Mouse (Mus musculus): ENCODE results near the gene Akr1b8. TPM values are rescaled to one million over a fixed set of nuclear protein-coding genes. Genes with fewer than 3 reads are reported as not detected.
"Not testable (repeated sequence)": the region's sequence is repeated elsewhere in the genome, so short reads cannot be mapped to it uniquely, and the experiment has no call there.

The Akr1b8 gene
- polyA plus RNA-seq, 1 experiment from 2014 or later: 5.7 TPM

DNA sequence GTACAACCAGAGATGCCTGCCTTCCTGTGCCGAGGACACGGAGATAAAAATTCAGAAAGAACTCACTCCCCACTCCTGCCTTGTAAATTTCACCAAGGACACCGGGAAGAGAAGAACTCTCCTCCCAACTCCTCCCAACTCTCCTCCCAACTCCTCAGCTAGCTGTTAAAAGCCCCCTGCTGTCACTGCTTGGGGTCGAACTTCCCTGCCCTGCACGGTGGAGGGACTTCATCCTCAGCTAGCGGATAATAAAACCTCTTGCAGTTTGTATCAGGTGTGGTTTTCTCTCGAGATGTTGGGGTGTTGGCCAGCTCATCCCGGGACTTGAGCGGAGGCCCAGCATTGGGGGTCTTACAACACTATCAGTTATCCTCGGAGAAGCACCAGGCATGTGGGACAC lies 2.4 kb upstream of the Akr1b8 start:
- WGBS: 45% methylated on average over 10 of the region's 10 CpGs
- H3K27ac ChIP-seq (replicated peaks); H3K36me3 ChIP-seq; H3K4me3 ChIP-seq (replicated peaks); H3K4me1 ChIP-seq; H3K9ac ChIP-seq (replicated peaks); H3K9me3 ChIP-seq (replicated peaks); H3K4me2 ChIP-seq; H3K27me3 ChIP-seq (replicated peaks); ATAC-seq (ENCODE audit: low FRiP score): not testable (repeated sequence)

DNA sequence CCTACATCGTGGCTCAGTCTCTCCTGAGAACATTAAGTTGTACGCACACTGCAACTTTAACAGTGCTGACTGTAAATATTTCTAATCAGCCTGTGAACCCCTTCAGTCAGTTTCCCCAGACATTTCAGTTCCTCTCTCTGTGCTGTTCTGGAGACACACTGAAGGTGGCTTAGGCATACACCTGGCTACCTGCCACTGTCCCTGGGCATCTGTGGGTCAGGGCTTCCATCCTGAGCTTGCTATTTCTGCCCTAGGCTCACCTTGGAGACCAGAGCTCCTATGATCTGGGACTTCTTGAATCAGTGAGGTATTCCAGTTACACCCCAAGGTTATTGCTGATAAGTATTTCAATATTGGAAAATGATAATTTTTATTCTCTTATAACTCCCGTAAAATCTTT lies 1.5 kb upstream of the Akr1b8 start:
- WGBS: 89% methylated on average over 3 of the region's 3 CpGs
- ATAC-seq (ENCODE audit: low FRiP score): no peak
- no peaks in the 10 kb centered on the region for H3K36me3 ChIP-seq
- no peak overlapping the region for H3K27ac ChIP-seq (replicated peaks)
- H3K27me3 ChIP-seq (replicated peaks): no peaks in the 10 kb centered on the region
- no peaks in the 10 kb centered on the region for H3K9me3 ChIP-seq (replicated peaks)
- H3K9ac ChIP-seq (replicated peaks): no peak overlapping the region
- H3K4me3 ChIP-seq (replicated peaks): no peak overlapping the region
- H3K4me2 ChIP-seq: no peak overlapping the region
- H3K4me1 ChIP-seq: 0 out of 2 replicates have a peak, but pooled peaks cover 7% of the 10 kb centered on the region

DNA sequence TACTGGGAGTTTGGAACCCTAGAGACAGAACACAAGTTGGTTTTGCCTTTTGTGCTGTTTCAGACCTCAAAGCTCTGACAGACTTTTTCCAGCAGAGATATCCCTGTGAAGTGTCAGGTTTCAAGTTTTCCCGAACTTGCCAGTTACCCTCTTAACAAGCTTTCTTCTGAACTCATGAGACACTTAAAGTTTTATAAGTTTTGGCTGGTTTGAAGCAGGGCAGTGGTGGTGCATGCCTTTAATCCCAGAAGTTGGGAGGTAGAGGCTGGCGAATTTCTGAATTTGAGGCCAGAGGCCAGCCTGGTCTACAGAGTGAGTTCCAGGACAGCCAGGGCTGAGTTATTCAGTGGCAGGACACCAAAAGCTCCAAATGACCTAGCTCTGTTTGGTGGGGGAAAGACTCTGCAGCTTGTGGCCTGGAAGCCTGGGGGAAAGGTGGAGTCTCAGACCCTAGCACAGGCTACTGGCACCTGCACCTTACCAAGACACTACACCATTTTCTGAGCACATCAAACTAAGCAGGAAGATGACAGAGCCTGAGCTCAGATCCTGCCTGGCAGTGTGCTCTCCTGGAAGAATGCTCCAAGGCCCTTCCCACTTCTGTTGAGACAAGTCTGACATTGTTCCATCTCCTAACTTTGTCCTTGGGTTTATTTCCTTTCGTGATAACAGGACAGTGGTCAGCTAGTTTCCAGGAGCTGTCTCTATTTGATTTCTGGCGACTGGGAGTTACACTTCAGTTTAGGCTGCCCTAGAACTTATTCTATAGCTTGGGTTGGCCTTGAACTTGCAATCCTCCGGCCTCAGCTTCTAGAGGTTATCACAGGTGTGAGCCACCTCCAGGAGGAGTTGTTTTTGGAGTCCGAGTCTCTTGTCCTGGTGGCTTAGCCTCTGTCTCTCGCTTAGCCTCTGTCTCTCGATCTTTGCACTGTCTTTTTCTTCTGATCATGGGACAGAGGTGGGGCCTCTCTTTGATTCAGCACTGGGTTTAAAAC lies 732 bp downstream of the Akr1b8 start:
- H3K27ac ChIP-seq (replicated peaks): no peak overlapping the region
- H3K4me3 ChIP-seq (replicated peaks): no peak overlapping the region
- 81% methylated on average over 8 of the region's 8 CpGs for WGBS
- H3K27me3 ChIP-seq (replicated peaks): no peaks in the 10 kb centered on the region
- no peak overlapping the region for H3K9ac ChIP-seq (replicated peaks)
- peak overlapping the region; percentile 48 for H3K4me2 ChIP-seq
- H3K36me3 ChIP-seq: no peaks in the 10 kb centered on the region
- no peak for ATAC-seq (ENCODE audit: low FRiP score)
- H3K4me1 ChIP-seq: 0 out of 2 replicates have a peak, but pooled peaks cover 7% of the 10 kb centered on the region
- H3K9me3 ChIP-seq (replicated peaks): no peaks in the 10 kb centered on the region

DNA sequence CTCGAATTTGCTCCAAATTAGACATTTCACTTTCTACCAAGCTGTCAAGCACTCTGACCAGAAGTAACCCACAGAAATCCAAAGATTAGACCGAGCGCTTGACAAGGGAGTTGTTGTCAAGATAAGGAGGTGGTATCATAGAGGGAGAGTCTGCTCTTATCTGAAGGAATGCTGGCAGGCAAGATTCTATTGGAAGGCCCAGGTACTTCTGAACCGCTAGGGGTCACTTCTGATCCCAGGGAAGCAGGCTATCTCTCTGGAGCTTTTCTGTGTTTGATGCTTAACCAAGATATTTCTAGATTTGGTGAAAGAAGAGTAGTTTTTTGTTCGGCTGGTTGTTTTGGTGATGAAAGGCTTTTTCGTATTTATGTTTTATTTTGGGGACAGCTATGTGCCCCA lies 1.4 kb downstream of the Akr1b8 start:
- WGBS: 83% methylated on average over 6 of the region's 6 CpGs
- no peaks in the 10 kb centered on the region for H3K9me3 ChIP-seq (replicated peaks)
- no peaks in the 10 kb centered on the region for H3K36me3 ChIP-seq
- H3K27me3 ChIP-seq (replicated peaks): no peaks in the 10 kb centered on the region
- no peak for ATAC-seq (ENCODE audit: low FRiP score)
- H3K27ac ChIP-seq (replicated peaks): no peak overlapping the region
- H3K9ac ChIP-seq (replicated peaks): no peak overlapping the region
- no peak overlapping the region for H3K4me3 ChIP-seq (replicated peaks)
- 0 out of 2 replicates have a peak, but pooled peaks cover 7% of the 10 kb centered on the region for H3K4me1 ChIP-seq
- no peak overlapping the region for H3K4me2 ChIP-seq

DNA sequence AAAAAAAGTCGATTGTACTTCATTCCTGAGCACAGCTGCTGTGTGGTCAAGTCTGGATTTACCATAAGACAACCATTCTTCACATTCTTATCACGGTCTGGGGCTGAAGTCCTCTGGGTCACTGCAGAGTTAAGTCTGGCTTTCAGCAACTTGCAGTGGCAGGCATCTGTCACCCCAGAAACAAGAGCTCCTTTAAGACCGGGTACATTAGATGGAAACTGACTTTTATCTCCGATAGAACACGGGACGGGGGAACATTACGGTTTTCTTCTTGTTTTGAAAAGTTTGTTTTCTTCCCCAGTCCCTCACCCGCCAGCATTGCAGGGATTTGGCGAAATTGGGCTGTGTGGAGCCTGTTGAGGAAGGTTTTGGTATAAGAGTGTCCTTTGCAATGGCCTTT lies 1.9 kb downstream of the Akr1b8 start:
- Histone ChIP-seq H3K9me3 (replicated peaks) (no peaks in the 10 kb centered on the region), H3K4me1 (0 out of 2 replicates have a peak, but pooled peaks cover 7% of the 10 kb centered on the region), H3K36me3 (no peaks in the 10 kb centered on the region), H3K4me3 (replicated peaks) (no peak overlapping the region), H3K27ac (replicated peaks) (no peak overlapping the region), H3K9ac (replicated peaks) (no peak overlapping the region), H3K27me3 (replicated peaks) (no peaks in the 10 kb centered on the region), H3K4me2 (no peak overlapping the region)
- no peak for ATAC-seq (ENCODE audit: low FRiP score)
- WGBS: 90% methylated on average over 9 of the region's 9 CpGs

DNA sequence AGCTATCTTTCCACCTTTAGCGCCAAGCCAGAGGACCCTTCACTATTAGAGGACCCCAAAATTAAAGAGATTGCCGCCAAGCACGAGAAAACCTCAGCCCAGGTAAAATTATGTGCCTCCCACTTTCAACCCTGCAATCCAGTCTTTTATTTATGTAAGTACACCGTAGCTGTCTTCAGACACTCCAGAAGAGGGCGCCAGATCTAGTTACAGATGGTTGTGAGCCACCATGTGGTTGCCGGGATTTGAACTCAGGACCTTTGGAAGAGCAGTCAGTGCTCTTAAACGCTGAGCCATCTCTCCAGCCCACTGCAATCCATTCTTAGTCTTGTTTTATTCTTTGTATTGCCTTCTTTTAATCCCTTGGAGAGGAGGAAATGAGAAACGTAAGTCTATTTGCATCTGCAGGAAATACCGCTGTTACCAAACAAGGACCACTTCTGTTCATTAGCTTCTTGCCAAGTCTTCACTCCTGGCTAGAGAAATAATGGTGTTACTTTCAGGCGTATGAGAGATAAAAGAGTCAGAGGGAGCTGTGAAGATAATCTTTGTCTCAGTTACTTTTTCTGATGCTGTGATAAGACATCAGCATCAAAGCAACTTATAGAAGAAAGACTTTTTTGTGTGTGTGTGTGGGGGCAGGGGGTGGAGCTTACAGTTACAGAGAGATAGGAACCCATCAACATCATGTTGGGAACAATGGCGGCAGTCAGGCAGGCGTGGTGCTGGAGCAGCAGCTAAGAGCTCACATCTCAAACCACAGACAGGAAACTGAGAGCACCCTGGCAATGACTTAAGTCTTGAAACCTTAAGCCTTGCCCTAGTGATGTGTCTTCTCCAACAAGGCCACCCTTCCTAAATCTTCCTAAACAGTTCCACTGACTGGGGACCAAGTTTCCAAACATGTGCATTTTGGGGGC lies 10.6 kb downstream of the Akr1b8 start:
- H3K4me1 ChIP-seq: peaks cover 9% of the 10 kb centered on the region
- no peak overlapping the region for H3K4me3 ChIP-seq (replicated peaks)
- no peak overlapping the region for H3K27ac ChIP-seq (replicated peaks)
- H3K9me3 ChIP-seq (replicated peaks): no peaks in the 10 kb centered on the region
- H3K4me2 ChIP-seq: no peak overlapping the region
- WGBS: 89% methylated on average over 12 of the region's 12 CpGs
- H3K9ac ChIP-seq (replicated peaks): no peak overlapping the region
- no peaks in the 10 kb centered on the region for H3K27me3 ChIP-seq (replicated peaks)
- H3K36me3 ChIP-seq: no peaks in the 10 kb centered on the region
- ATAC-seq (ENCODE audit: low FRiP score): no peak

- H3K4me2 ChIP-seq: no peak overlapping the region
- peaks cover 9% of the 10 kb centered on the region for H3K4me1 ChIP-seq
- 86% methylated on average over 9 of the region's 9 CpGs for WGBS
- no peak for ATAC-seq (ENCODE audit: low FRiP score)
- no peak overlapping the region for H3K27ac ChIP-seq (replicated peaks)
- no peaks in the 10 kb centered on the region for H3K9me3 ChIP-seq (replicated peaks)
- H3K27me3 ChIP-seq (replicated peaks): no peaks in the 10 kb centered on the region
- H3K9ac ChIP-seq (replicated peaks): no peak overlapping the region
- no peak overlapping the region for H3K4me3 ChIP-seq (replicated peaks)
- no peaks in the 10 kb centered on the region for H3K36me3 ChIP-seq
Observed at GRCm38 (mm10) chr6:34367998-34368397, 14.1 kb downstream of the Akr1b8 start.

GRCm38 (mm10) chr6:34370081-34370480 lies 16.2 kb downstream of the Akr1b8 start:
- Histone ChIP-seq H3K27me3 (replicated peaks) (no peaks in the 10 kb centered on the region), H3K27ac (replicated peaks) (no peak overlapping the region), H3K4me2 (no peak overlapping the region), H3K36me3 (no peaks in the 10 kb centered on the region), H3K9me3 (replicated peaks) (no peaks in the 10 kb centered on the region), H3K9ac (replicated peaks) (no peak overlapping the region), H3K4me1 (peaks cover 9% of the 10 kb centered on the region), H3K4me3 (replicated peaks) (no peak overlapping the region)
- WGBS: 71% methylated on average over 8 of the region's 8 CpGs
- no peak for ATAC-seq (ENCODE audit: low FRiP score)

- Histone ChIP-seq H3K36me3 (no peaks in the 10 kb centered on the region), H3K9ac (replicated peaks) (no peak overlapping the region), H3K4me1 (peaks cover 9% of the 10 kb centered on the region), H3K4me3 (replicated peaks) (no peak overlapping the region), H3K4me2 (peak overlapping the region; percentile 42), H3K27me3 (replicated peaks) (no peaks in the 10 kb centered on the region), H3K27ac (replicated peaks) (no peak overlapping the region), H3K9me3 (replicated peaks) (no peaks in the 10 kb centered on the region)
- ATAC-seq (ENCODE audit: low FRiP score): no peak
- 25% methylated on average over 18 of the region's 18 CpGs for WGBS
Observed at GRCm38 (mm10) chr6:34371700-34372351, 17.9 kb downstream of the Akr1b8 start.

DNA sequence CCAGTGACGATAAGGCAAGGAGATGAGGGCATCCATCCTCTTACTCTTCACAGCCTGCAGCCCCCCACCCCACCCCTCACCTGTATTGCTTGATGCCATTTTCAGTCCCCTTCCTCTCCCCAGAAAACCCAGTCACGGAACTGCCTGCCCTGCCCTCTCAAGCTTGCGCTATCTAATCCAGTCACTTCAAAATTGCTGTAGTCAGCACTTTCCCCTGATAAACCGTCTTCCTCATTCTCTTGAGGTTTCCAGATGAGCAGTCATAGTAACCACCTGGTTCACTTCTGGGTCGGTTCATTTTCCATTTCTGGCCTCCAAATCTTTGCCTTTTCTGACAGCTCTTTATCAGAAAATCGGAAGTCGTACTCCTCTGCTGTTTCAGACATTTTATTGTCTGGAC lies 19.9 kb downstream of the Akr1b8 start:
- no peak for ATAC-seq (ENCODE audit: low FRiP score)
- no peak overlapping the region for H3K4me3 ChIP-seq (replicated peaks)
- no peaks in the 10 kb centered on the region for H3K36me3 ChIP-seq
- no peaks in the 10 kb centered on the region for H3K27me3 ChIP-seq (replicated peaks)
- no peaks in the 10 kb centered on the region for H3K9me3 ChIP-seq (replicated peaks)
- no peak overlapping the region for H3K27ac ChIP-seq (replicated peaks)
- H3K4me2 ChIP-seq: no peak overlapping the region
- H3K4me1 ChIP-seq: peaks cover 6% of the 10 kb centered on the region
- WGBS: 86% methylated on average over 7 of the region's 7 CpGs
- H3K9ac ChIP-seq (replicated peaks): no peak overlapping the region

DNA sequence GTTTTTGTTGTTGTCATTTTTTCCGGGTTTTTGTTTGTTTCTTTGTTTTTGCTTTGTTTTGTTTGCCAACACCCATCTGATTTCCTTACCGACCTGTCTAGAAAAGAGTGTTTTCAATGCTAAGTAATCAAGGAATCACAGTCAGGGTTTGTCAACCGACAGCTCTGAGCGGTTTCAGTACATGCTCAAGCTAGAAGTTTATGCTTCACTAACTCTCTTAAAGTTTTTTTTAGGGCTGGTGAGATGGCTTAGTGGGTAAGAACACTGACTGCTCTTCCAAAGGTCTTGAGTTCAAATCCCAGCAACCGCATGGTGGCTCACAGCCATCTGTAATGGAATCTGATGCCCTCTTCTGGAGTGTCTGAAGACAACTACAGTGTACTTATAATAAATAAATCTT lies 22.0 kb downstream of the Akr1b8 start:
- not testable (repeated sequence) for H3K9ac ChIP-seq (replicated peaks); H3K27ac ChIP-seq (replicated peaks); H3K9me3 ChIP-seq (replicated peaks); ATAC-seq (ENCODE audit: low FRiP score); H3K4me2 ChIP-seq; H3K4me3 ChIP-seq (replicated peaks); H3K27me3 ChIP-seq (replicated peaks); H3K36me3 ChIP-seq; H3K4me1 ChIP-seq
- WGBS: 83% methylated on average over 5 of the region's 5 CpGs
